Mouse (Mus musculus) midbrain, embryonic 15.5 days (tissue): ENCODE results near the gene Gm20388. TPM values are rescaled to one million over a fixed set of nuclear protein-coding genes. Genes with fewer than 3 reads are reported as not detected.

Experiments used
- ATAC-seq: fragments of 200-750 bp; cut with Nextera tagmentation; replicated peaks from 2 replicates; pipeline ENCODE4 v1.8.0; 2017; ENCODE audit warnings: moderate TSS enrichment
- H3K27ac ChIP-seq: fragments of 300-500 bp; sonication (generic); 2 replicates; pipeline ENCODE4 v1.5.1; 2015; ENCODE audit warnings: mild to moderate bottlenecking, inconsistent platforms
- H3K27me3 ChIP-seq: fragments of 300-500 bp; sonication (generic); replicated peaks from 2 replicates; pipeline ENCODE4 v1.6.1; 2015; ENCODE audit warnings: inconsistent platforms
- H3K36me3 ChIP-seq: fragments of 300-500 bp; sonication (generic); replicated peaks from 2 replicates; pipeline ENCODE4 v1.6.1; 2015; ENCODE audit warnings: inconsistent platforms
- H3K4me1 ChIP-seq: fragments of 300-500 bp; sonication (generic); 2 replicates; pipeline ENCODE4 v1.6.1; 2015; ENCODE audit warnings: inconsistent platforms
- H3K4me2 ChIP-seq: fragments of 300-500 bp; sonication (generic); 2 replicates; pipeline ENCODE4 v1.6.1; 2015; ENCODE audit warnings: inconsistent platforms, mild to moderate bottlenecking, moderate library complexity
- H3K4me3 ChIP-seq: fragments of 300-500 bp; sonication (generic); 2 replicates; pipeline ENCODE4 v1.5.1; 2015; ENCODE audit warnings: mild to moderate bottlenecking, inconsistent platforms
- H3K9ac ChIP-seq: fragments of 300-500 bp; sonication (generic); 2 replicates; pipeline ENCODE4 v1.6.1; 2015; ENCODE audit warnings: mild to moderate bottlenecking, inconsistent platforms
- H3K9me3 ChIP-seq: fragments of 300-500 bp; sonication (generic); 2 replicates; pipeline ENCODE4 v1.6.1; 2016; ENCODE audit warnings: inconsistent platforms
- WGBS: fragments of 180-500 bp; shearing (Covaris S2); methylation state at CpG from one replicate; pipeline ENCODE4 v1.1.7; 2015; ENCODE audit warnings: mixed read lengths; 5-methylcytosine and 5-hydroxymethylcytosine counted together
- polyA plus RNA-seq: library from polyadenylated mRNA; unstranded; fragments of >200 nt; fragmentation: Nextera tagmentation; extraction: Ambion mirVana; gene quantifications from 2 replicates; pipeline ENCODE4 v1.2.1, GENCODE M21; 2015

Gm20388 gene
- polyA plus RNA-seq, 1 experiment from 2014 or later, result 5.6 TPM

DNA sequence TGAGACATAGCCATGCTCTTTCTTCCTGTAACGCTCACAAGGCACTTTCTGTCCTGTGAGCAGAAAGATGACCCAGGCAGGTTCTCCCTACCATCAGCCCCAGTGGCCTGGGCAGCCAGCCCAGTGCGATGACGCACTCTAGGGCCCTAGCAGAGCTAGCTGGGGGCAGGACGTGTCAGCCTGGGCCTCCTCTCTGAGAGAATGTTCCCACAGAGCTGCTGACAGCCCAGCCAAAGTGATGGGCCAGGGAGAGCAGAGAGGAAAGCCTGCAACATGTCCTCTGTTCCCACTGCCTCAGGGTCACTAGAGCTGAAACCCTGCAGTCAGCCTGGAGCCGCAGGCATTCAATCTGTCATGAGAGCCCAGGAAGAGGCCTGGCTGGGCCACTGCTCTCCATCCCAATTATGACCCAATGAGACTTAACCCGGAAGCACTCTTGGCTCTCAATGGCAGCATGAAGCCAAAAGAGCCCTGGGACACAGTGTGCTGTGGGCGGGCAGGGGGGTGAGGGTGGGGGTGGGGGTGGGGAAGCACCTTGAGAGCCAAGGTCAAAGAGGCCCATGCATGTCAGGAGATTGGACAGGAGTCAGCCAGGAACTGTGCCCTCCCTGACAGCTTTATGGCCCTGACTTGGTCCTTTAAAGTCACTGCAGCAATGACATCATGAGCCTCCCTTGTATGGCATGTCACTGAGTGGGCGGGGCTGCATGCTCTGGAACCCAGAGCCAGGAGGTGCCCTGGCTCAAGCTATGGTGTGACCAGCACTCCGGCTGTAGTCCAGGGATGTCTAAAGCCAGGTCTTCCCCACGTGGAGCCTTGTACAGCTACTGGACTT, 1465.7 kb downstream of the Gm20388 start:
- ATAC-seq, result no peak
- Histone ChIP-seq H3K9me3 (no peaks in the 10 kb centered on the region), H3K4me3 (no peak overlapping the region), H3K4me1 (no peaks in the 10 kb centered on the region), H3K36me3 (no peaks in the 10 kb centered on the region), H3K27ac (no peak overlapping the region), H3K9ac (no peak overlapping the region), H3K27me3 (no peaks in the 10 kb centered on the region), H3K4me2 (no peak overlapping the region)
- 73% methylated on average over 10 of the region's 10 CpGs for WGBS

DNA sequence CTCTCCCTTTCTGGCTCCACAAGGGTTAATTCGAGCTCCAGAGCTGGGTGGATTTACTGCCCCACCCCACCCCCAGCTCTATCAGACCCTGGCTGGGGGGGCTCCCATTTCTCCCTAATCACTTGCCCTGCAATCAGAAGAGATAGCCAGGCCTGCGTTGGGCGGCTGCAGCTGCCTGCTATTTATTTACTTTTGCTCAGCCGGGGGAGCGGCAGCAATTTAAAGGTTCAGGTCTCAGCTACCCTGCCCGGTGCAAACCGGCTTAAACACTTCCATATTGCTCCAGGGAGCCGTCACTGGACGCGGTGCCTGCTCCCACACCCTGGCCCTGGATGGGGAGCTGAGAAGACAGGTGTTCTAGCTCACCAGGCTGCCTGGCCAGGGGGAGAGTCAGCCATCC, 1467.0 kb downstream of the Gm20388 start:
- H3K4me3 ChIP-seq, result no peak overlapping the region
- peaks cover under 1% of the 10 kb centered on the region for H3K4me1 ChIP-seq
- no peak for ATAC-seq
- no peak overlapping the region for H3K27ac ChIP-seq
- H3K9ac ChIP-seq, result no peak overlapping the region
- no peaks in the 10 kb centered on the region for H3K9me3 ChIP-seq
- H3K4me2 ChIP-seq, result no peak overlapping the region
- WGBS, result 12% methylated on average over 10 of the region's 10 CpGs
- no peaks in the 10 kb centered on the region for H3K36me3 ChIP-seq
- no peaks in the 10 kb centered on the region for H3K27me3 ChIP-seq

DNA sequence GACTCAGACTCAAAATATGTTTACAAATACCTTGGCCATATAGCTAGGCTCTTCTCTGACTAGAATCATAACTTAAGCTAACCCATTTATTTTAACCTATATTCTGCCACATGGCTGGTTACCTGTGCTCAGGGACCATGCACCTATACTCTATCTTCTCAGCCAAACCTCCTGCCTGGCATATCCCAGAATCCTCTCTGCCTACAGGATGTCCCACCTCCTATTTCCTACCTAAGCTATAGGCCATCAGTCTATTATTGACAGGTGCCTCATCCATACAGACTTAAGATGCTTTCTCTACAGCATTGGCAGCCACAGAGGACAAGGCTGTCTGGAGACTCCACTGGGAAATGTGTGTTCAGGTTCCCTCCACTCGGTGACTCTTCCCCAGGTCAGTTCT, 1468.7 kb downstream of the Gm20388 start:
- no peak for ATAC-seq
- Histone ChIP-seq H3K27ac (no peak overlapping the region), H3K27me3 (no peaks in the 10 kb centered on the region), H3K9me3 (no peaks in the 10 kb centered on the region), H3K9ac (no peak overlapping the region), H3K4me2 (no peak overlapping the region), H3K36me3 (no peaks in the 10 kb centered on the region), H3K4me3 (no peak overlapping the region), H3K4me1 (peaks cover 7% of the 10 kb centered on the region)
- 92% methylated on average over 1 of the region's 1 CpGs for WGBS

DNA sequence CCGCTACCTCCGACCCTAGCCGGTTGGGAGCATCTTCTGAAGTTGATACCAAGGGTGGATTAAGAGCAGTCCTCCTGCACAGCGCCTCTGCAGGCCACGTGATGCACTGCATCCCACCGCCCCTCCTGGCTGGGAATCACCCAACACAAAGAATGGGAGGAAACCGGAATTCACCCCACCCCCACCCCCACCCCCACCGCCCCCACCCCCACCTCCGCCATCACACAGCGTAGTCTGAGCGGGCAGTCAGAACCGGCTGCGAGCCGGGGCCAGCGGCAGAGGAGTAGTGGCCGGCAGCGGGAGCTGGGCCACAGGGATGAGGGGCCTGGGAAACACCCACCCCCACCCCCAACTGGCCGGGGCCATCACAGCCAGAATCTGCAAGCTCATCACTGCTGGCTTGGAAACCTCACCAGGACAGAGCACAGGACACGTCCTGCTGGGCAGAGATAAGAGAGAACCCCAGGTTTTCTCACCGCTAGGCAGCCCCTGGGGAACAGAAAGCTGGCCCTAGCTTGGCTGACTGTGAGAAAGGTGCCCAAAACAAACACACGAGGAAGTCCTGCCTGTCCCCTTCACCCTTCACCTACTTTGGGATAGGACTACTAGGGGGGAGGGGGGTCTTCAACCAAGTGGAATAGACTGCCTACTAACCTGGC, 1472.1 kb downstream of the Gm20388 start:
- H3K36me3 ChIP-seq, result no peaks in the 10 kb centered on the region
- peak overlapping the region; percentile 46 for H3K27ac ChIP-seq
- peaks cover 7% of the 10 kb centered on the region for H3K4me1 ChIP-seq
- H3K4me3 ChIP-seq, result peak overlapping the region; percentile 31
- peak; percentile 84 for ATAC-seq
- peak overlapping the region; percentile 38 for H3K9ac ChIP-seq
- peak overlapping the region; percentile 55 for H3K4me2 ChIP-seq
- H3K27me3 ChIP-seq, result no peaks in the 10 kb centered on the region
- no peaks in the 10 kb centered on the region for H3K9me3 ChIP-seq
- WGBS, result 2% methylated on average over 21 of the region's 21 CpGs

DNA sequence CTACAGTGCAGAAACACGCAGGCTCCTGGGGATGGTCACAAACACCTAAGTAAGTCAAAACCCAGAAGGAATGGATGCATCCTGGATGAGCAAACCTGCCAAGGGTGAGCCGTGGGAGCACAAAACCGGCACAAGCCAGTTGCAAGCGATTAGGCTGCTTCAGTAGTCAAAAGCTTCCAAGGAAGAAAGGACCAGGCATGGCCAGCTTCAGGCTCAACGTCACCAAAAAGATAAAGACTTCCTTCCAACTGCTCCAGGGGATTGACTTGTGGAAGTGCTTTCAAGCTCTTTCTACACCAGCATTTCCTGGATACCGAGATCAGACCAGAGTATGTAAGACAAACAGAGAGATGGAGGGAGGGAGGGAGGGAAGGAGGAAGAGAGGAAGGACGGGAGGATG, 1474.9 kb downstream of the Gm20388 start:
- Histone ChIP-seq H3K4me3 (no peak overlapping the region), H3K4me1 (peaks cover 7% of the 10 kb centered on the region), H3K36me3 (no peaks in the 10 kb centered on the region), H3K4me2 (no peak overlapping the region), H3K27ac (no peak overlapping the region), H3K27me3 (peaks cover 12% of the 10 kb centered on the region), H3K9ac (no peak overlapping the region), H3K9me3 (no peaks in the 10 kb centered on the region)
- WGBS, result 65% methylated on average over 7 of the region's 7 CpGs
- ATAC-seq, result no peak

DNA sequence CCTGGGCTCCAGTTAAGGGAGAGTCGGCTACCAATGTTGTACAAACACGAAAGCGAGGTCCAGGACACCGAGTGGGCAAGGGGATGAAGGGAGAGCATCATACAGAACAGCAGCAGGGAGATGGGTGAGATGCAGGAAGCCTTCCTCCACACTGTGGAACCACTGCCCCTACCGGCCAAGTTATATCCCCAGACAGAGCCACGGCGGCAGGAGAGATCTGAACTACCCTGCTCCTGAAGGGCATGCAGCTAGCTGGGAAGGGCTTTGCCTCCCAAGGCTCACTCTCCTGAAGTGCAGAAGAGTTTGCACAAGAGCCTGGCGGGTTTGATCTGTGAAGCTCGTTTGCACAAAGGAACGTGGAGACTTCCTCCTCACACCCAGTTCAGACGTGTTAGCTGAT, 1480.0 kb downstream of the Gm20388 start:
- H3K27me3 ChIP-seq, result peaks cover 48% of the 10 kb centered on the region
- 0 out of 2 replicates have a peak, but pooled peaks have one; percentile 39 for ATAC-seq
- 21% methylated on average over 11 of the region's 11 CpGs for WGBS

DNA sequence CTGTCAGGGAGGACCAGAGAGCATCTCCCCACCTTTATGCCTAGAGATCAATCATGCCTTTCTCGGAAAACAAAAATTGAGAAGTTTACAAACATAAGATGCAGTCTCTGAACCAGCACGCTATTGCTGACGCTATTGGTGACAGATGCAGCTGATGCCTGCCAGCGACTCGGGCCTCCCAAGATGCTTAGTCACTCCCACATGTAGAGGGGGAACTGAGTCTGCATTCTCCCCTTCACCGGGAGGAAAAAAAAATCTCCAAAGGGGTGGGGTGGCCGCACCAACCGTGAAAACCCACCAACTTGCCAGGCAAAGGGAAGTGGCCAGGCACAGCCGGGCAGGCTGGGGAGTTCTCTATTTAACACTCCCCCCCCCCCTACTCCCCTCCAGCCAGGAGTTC, 1480.6 kb downstream of the Gm20388 start:
- no peak for ATAC-seq
- H3K9ac ChIP-seq, result no peak overlapping the region
- no peaks in the 10 kb centered on the region for H3K9me3 ChIP-seq
- H3K36me3 ChIP-seq, result no peaks in the 10 kb centered on the region
- H3K4me3 ChIP-seq, result no peak overlapping the region
- peaks cover 51% of the 10 kb centered on the region for H3K27me3 ChIP-seq
- 14% methylated on average over 9 of the region's 9 CpGs for WGBS
- peaks cover 12% of the 10 kb centered on the region for H3K4me1 ChIP-seq
- H3K4me2 ChIP-seq, result no peak overlapping the region
- H3K27ac ChIP-seq, result no peak overlapping the region

More for the DNA sequence above, 1480.0 kb downstream of the Gm20388 start:
- Histone ChIP-seq H3K9ac (no peak overlapping the region), H3K4me1 (peaks cover 9% of the 10 kb centered on the region), H3K27ac (no peak overlapping the region), H3K9me3 (no peaks in the 10 kb centered on the region), H3K4me2 (no peak overlapping the region), H3K4me3 (no peak overlapping the region), H3K36me3 (no peaks in the 10 kb centered on the region)

DNA sequence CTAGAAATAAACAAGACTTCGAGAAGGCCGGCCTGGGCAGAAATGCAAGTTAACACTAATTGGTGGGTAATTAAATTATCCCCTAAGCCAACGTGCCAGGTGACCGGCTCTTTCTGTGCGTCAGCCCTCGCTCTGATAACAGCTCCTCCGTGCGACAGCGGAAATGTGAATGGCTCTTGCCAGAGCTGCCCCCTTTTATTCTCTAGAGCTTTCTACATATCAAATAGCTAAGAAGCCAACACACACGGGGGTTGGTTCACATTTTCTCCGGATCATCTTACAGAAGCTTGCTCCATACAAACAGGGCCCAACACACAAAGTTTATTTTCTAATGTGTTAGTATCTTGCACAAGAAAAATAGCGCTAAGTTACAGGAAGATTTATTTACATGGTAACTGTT, 1481.1 kb downstream of the Gm20388 start:
- H3K27me3 ChIP-seq, result peaks cover 56% of the 10 kb centered on the region
- 9% methylated on average over 12 of the region's 12 CpGs for WGBS

DNA sequence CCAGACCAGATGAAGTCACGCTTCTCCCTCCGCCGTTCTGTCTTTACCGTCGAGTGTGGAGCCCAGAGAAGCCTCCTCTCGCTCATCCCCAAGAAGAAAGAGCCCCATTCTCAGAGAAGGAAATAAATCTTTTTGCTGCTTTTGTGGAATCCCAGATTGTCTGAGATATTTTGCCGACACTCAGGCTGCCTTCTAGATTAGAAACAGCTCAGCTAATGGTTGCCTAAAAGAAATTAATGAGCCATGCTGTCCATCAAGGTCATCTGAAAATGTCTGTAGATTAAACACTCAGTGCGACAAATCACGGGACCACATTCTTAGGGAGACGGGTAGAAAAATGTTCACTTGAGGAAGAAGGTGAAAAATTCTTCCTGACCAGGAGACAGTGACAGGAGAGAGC, 1481.8 kb downstream of the Gm20388 start:
- Histone ChIP-seq H3K9me3 (no peaks in the 10 kb centered on the region), H3K4me3 (no peak overlapping the region), H3K4me1 (peaks cover 19% of the 10 kb centered on the region), H3K27me3 (peaks cover 59% of the 10 kb centered on the region), H3K9ac (no peak overlapping the region), H3K36me3 (no peaks in the 10 kb centered on the region), H3K27ac (no peak overlapping the region), H3K4me2 (no peak overlapping the region)
- WGBS, result 44% methylated on average over 10 of the region's 10 CpGs
- no peak for ATAC-seq

More for the DNA sequence above, 1481.1 kb downstream of the Gm20388 start:
- H3K4me2 ChIP-seq, result no peak overlapping the region
- ATAC-seq, result no peak
- H3K9me3 ChIP-seq, result no peaks in the 10 kb centered on the region
- no peak overlapping the region for H3K9ac ChIP-seq
- H3K27ac ChIP-seq, result no peak overlapping the region
- no peak overlapping the region for H3K4me3 ChIP-seq
- no peaks in the 10 kb centered on the region for H3K36me3 ChIP-seq
- H3K4me1 ChIP-seq, result peaks cover 16% of the 10 kb centered on the region

DNA sequence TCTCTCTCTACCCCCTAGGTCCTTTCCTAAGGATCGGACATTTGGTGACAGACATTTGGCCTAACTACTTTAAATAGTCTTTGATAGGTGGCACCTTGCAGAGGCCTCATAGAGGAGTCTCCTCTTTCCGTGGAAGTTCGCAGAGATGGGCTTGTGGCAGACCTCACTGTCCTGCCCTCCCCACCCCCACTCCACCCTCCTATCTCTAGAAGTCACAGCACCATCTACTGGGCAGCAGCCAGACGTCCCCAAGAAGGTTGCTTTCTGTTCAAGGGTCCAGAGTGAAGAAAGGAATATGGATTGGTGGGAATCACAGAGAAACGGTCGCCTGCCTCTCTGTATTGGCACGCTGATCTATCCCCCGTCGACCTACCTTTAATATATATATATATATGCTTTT, 1482.5 kb downstream of the Gm20388 start:
- no peak for ATAC-seq
- no peaks in the 10 kb centered on the region for H3K36me3 ChIP-seq
- no peaks in the 10 kb centered on the region for H3K9me3 ChIP-seq
- WGBS, result 29% methylated on average over 9 of the region's 9 CpGs
- no peak overlapping the region for H3K27ac ChIP-seq
- H3K27me3 ChIP-seq, result peaks cover 64% of the 10 kb centered on the region
- H3K4me3 ChIP-seq, result no peak overlapping the region
- H3K4me1 ChIP-seq, result peaks cover 19% of the 10 kb centered on the region
- no peak overlapping the region for H3K9ac ChIP-seq
- no peak overlapping the region for H3K4me2 ChIP-seq

DNA sequence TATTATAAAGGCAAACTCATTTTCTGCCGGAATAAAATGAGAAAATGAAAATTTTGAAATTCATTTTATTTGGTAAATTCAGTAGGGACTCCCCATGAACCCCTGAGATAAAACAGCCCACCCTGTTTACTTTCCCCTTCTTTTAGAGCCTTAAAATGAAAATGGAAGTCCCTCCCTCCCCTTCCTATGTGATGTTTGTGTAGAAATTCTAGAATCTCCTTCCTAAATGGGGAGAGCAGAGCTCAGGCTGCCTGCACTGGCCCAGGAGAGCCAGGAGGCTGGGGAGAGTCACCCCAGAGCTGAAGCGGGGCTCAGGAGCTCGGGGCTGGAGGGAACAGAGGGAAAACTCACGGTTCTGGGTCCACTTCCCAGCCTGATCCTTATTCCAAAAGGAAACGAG, 1484.0 kb downstream of the Gm20388 start:
- ATAC-seq, result no peak
- WGBS, result 67% methylated on average over 5 of the region's 5 CpGs
- Histone ChIP-seq H3K4me3 (no peak overlapping the region), H3K4me1 (peaks cover 19% of the 10 kb centered on the region), H3K9me3 (no peaks in the 10 kb centered on the region), H3K27me3 (peaks cover 67% of the 10 kb centered on the region), H3K36me3 (no peaks in the 10 kb centered on the region), H3K9ac (no peak overlapping the region), H3K4me2 (no peak overlapping the region), H3K27ac (no peak overlapping the region)

DNA sequence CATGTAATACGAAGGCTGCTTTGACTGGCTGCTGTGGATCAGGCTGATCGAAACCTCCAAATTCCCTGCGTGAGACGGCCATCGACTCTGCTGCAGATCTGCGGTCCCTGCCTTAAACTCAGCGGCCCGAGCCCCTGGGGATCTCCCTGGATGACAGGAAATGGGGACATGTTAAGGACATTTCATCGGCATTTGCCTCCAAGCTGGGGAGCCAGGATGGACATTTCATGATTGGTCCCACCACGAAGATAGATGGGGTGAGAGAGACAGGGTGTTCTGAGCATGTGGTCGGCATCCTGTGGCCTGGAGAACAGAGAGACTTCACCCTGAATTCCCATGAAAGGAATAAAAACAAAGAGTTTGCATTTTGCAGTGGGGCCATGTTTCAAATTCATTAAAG, 1484.7 kb downstream of the Gm20388 start:
- ATAC-seq, result no peak
- Histone ChIP-seq H3K27ac (no peak overlapping the region), H3K9me3 (no peaks in the 10 kb centered on the region), H3K4me3 (no peak overlapping the region), H3K4me1 (peaks cover 19% of the 10 kb centered on the region), H3K4me2 (no peak overlapping the region), H3K27me3 (peaks cover 61% of the 10 kb centered on the region), H3K36me3 (no peaks in the 10 kb centered on the region), H3K9ac (no peak overlapping the region)
- 49% methylated on average over 11 of the region's 11 CpGs for WGBS

DNA sequence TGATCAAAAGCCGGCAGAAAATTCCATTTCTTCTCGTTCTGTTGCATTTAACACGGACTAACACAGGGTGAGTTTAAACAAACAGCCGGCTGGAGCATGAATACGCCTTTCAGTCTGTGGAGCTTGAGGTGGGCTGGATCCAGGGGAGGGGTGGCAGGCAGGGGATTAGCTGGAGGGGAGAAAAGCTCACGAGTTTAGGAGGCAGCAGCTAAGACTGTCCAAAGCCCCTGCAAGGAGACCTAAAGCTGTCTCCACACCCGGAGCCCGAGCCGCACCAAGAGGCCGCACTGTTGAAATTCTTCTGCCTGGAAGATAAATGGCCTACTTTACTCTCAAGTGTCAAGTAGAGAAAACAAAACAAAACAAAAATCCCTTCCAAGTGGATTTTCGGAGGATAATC, 1485.5 kb downstream of the Gm20388 start:
- H3K27me3 ChIP-seq, result peaks cover 52% of the 10 kb centered on the region
- 11% methylated on average over 11 of the region's 11 CpGs for WGBS

More for the DNA sequence above, 1485.5 kb downstream of the Gm20388 start:
- Histone ChIP-seq H3K9me3 (no peaks in the 10 kb centered on the region), H3K4me1 (peaks cover 22% of the 10 kb centered on the region), H3K4me2 (no peak overlapping the region), H3K9ac (no peak overlapping the region), H3K27ac (no peak overlapping the region), H3K36me3 (no peaks in the 10 kb centered on the region), H3K4me3 (no peak overlapping the region)
- no peak for ATAC-seq
